Mouse (Mus musculus) erythroid progenitor cell, adult 5-6 weeks (primary cell): Measurements from ENCODE around the gene Hrct1. TPM values are rescaled to one million over a fixed set of nuclear protein-coding genes. Genes with fewer than 3 reads are reported as not detected.

ENCODE experiments used
- ATAC-seq: replicated peaks from 2 replicates; pipeline ENCODE4 v1.8.0; 2016; ENCODE audit warnings: moderate number of reproducible peaks, mild to moderate bottlenecking, moderate TSS enrichment, inconsistent platforms; ENCODE audit not compliant: poor library complexity, low FRiP score, severe bottlenecking
- total RNA-seq, 2 experiments: library from RNA; stranded (forward) in 1 of 2; stranded (reverse) in 1 of 2; fragments of 150-400 nt in 1 of 2; fragments of 186-747, 209-891 nt in 1 of 2; gene quantifications; 2 replicates each; pipeline versions ENCODE4 v1.2.3 to v1.2.4; 2015 to 2017; ENCODE audit warnings: low replicate concordance in 2 of 2

Gene Hrct1
- total RNA-seq, 2 experiments from 2014 or later: not detected

- no peak for ATAC-seq
These were observed 41.4 kb downstream of the Hrct1 start for GRCm38 (mm10) chr4:43768341-43768740.

DNA sequence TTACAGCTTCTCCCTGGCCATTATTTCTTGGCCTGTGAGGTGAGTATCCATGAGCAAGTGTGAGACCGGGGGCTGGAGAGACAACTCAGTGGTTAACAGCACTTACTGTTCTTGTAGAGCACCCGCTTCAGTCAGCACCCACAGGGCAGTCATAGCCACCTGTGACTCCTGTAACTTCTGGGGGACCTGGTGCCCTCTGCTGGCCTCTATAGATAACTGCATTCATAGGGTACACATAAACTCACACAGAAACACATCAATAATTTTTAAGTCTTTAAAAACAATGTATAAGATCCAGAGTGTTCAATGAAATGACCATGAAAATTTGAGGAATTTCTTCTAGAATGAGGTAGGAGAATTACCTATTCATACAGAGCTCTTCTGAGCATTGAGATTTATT lies 42.4 kb downstream of the Hrct1 start:
- ATAC-seq: no peak

- ATAC-seq: no peak
These were observed 43.9 kb downstream of the Hrct1 start, which contains the start of gene Olfr159 for GRCm38 (mm10) chr4:43770909-43771308. Gene Olfr159, minus strand, starts transcription at chr4:43771009.

DNA sequence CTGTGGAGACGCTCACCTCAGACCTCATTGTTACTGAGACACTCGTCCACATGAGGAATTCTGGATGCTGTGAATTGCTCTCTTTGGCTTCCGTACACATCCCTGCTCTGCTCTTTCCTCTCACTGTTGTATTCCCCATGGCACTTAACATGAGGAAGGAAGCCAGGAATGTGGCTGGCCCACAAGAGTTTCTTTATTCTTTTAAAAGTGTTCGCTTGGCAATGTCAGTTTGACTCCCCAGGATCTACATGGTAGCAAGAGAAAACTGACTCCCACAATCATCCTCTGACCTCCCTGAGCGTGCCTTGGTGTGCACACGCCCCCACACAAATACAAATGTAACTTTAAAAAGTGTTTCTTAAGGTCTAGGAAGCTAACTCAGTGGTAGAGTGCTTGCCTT lies 44.6 kb downstream of the Hrct1 start:
- no peak for ATAC-seq

GRCm38 (mm10) chr4:43772304-43772703 lies 45.3 kb downstream of the Hrct1 start:
- ATAC-seq: no peak

Other genes with a start within 250 kb of the Hrct1 start
- gene Sit1, start 243.5 kb upstream of the Hrct1 start, total RNA-seq (2015; ENCODE audit: low replicate concordance): not detected in 2 replicates
- 3.2 TPM in 1 of 2 replicates, not detected in the other for gene Sit1, start 243.5 kb upstream of the Hrct1 start, total RNA-seq (2017; ENCODE audit: low replicate concordance)
- 26.0 and 46.9 TPM in 2 replicates for gene Ccdc107, start 234.3 kb upstream of the Hrct1 start, total RNA-seq (2015; ENCODE audit: low replicate concordance)
- gene Ccdc107, start 234.3 kb upstream of the Hrct1 start, total RNA-seq (2017; ENCODE audit: low replicate concordance): 38.5 and 41.1 TPM in 2 replicates
- gene Arhgef39, start 227.5 kb upstream of the Hrct1 start, total RNA-seq (2015; ENCODE audit: low replicate concordance): 233 and 242 TPM in 2 replicates
- 202 and 213 TPM in 2 replicates for gene Arhgef39, start 227.5 kb upstream of the Hrct1 start, total RNA-seq (2017; ENCODE audit: low replicate concordance)
- gene Car9, start 220.2 kb upstream of the Hrct1 start, total RNA-seq (2015; ENCODE audit: low replicate concordance): 1.7 TPM in 1 of 2 replicates, not detected in the other
- gene Car9, start 220.2 kb upstream of the Hrct1 start, total RNA-seq (2017; ENCODE audit: low replicate concordance): not detected in 2 replicates
- not detected in 2 replicates for gene Tpm2, start 203.4 kb upstream of the Hrct1 start, total RNA-seq (2015; ENCODE audit: low replicate concordance)
- gene Tpm2, start 203.4 kb upstream of the Hrct1 start, total RNA-seq (2017; ENCODE audit: low replicate concordance): not detected in 2 replicates
- gene Creb3, start 164.9 kb upstream of the Hrct1 start, total RNA-seq (2015; ENCODE audit: low replicate concordance): 8.0 and 12.3 TPM in 2 replicates
- 9.6 and 45.0 TPM in 2 replicates for gene Creb3, start 164.9 kb upstream of the Hrct1 start, total RNA-seq (2017; ENCODE audit: low replicate concordance)
- gene Tln1, start 164.5 kb upstream of the Hrct1 start, total RNA-seq (2015; ENCODE audit: low replicate concordance): 111 and 144 TPM in 2 replicates
- gene Tln1, start 164.5 kb upstream of the Hrct1 start, total RNA-seq (2017; ENCODE audit: low replicate concordance): 643 and 746 TPM in 2 replicates
- gene Rgp1, start 148.5 kb upstream of the Hrct1 start, total RNA-seq (2015; ENCODE audit: low replicate concordance): 29.2 and 31.0 TPM in 2 replicates
- gene Rgp1, start 148.5 kb upstream of the Hrct1 start, total RNA-seq (2017; ENCODE audit: low replicate concordance): 10.1 and 32.7 TPM in 2 replicates
- gene Gba2, start 148.3 kb upstream of the Hrct1 start, total RNA-seq (2015; ENCODE audit: low replicate concordance): 22.3 and 28.1 TPM in 2 replicates
- 23.5 and 32.1 TPM in 2 replicates for gene Gba2, start 148.3 kb upstream of the Hrct1 start, total RNA-seq (2017; ENCODE audit: low replicate concordance)
- gene Msmp, start 142.7 kb upstream of the Hrct1 start, total RNA-seq (2015; ENCODE audit: low replicate concordance): not detected in 2 replicates
- gene Msmp, start 142.7 kb upstream of the Hrct1 start, total RNA-seq (2017; ENCODE audit: low replicate concordance): not detected in 2 replicates
- gene Npr2, start 95.3 kb upstream of the Hrct1 start, total RNA-seq (2015; ENCODE audit: low replicate concordance): 10.8 TPM in 1 of 2 replicates, not detected in the other
- 0.13 TPM in 1 of 2 replicates, not detected in the other for gene Npr2, start 95.3 kb upstream of the Hrct1 start, total RNA-seq (2017; ENCODE audit: low replicate concordance)
- gene Spag8, start 73.6 kb upstream of the Hrct1 start, total RNA-seq (2015; ENCODE audit: low replicate concordance): not detected in 2 replicates
- 3.9 TPM in 1 of 2 replicates, not detected in the other for gene Spag8, start 73.6 kb upstream of the Hrct1 start, total RNA-seq (2017; ENCODE audit: low replicate concordance)
- 18.9 and 26.7 TPM in 2 replicates for gene Hint2, start 70.7 kb upstream of the Hrct1 start, total RNA-seq (2015; ENCODE audit: low replicate concordance)
- gene Hint2, start 70.7 kb upstream of the Hrct1 start, total RNA-seq (2017; ENCODE audit: low replicate concordance): 6.5 and 12.0 TPM in 2 replicates
- gene Tmem8b, start 58.2 kb upstream of the Hrct1 start, total RNA-seq (2015; ENCODE audit: low replicate concordance): 1.4 TPM in 1 of 2 replicates, not detected in the other
- gene Tmem8b, start 58.2 kb upstream of the Hrct1 start, total RNA-seq (2017; ENCODE audit: low replicate concordance): 0.64 TPM in 1 of 2 replicates, not detected in the other
- gene Fam221b, start 58.0 kb upstream of the Hrct1 start, total RNA-seq (2015; ENCODE audit: low replicate concordance): not detected in 2 replicates
- 1.7 TPM in 1 of 2 replicates, not detected in the other for gene Fam221b, start 58.0 kb upstream of the Hrct1 start, total RNA-seq (2017; ENCODE audit: low replicate concordance)
- not detected in 2 replicates for gene Olfr70, start 26.4 kb upstream of the Hrct1 start, total RNA-seq (2015; ENCODE audit: low replicate concordance)
- not detected in 2 replicates for gene Olfr70, start 26.4 kb upstream of the Hrct1 start, total RNA-seq (2017; ENCODE audit: low replicate concordance)
- gene Olfr71, start 16.9 kb upstream of the Hrct1 start, total RNA-seq (2015; ENCODE audit: low replicate concordance): not detected in 2 replicates
- not detected in 2 replicates for gene Olfr71, start 16.9 kb upstream of the Hrct1 start, total RNA-seq (2017; ENCODE audit: low replicate concordance)
- not detected in 2 replicates for gene Spaar, start 2.8 kb downstream of the Hrct1 start, total RNA-seq (2015; ENCODE audit: low replicate concordance)
- gene Spaar, start 2.8 kb downstream of the Hrct1 start, total RNA-seq (2017; ENCODE audit: low replicate concordance): not detected in 2 replicates
- gene Olfr159, start 43.8 kb downstream of the Hrct1 start, total RNA-seq (2015; ENCODE audit: low replicate concordance): not detected in 2 replicates
- gene Olfr159, start 43.8 kb downstream of the Hrct1 start, total RNA-seq (2017; ENCODE audit: low replicate concordance): not detected in 2 replicates
- gene Olfr156, start 96.7 kb downstream of the Hrct1 start, total RNA-seq (2015; ENCODE audit: low replicate concordance): not detected in 2 replicates
- not detected in 2 replicates for gene Olfr156, start 96.7 kb downstream of the Hrct1 start, total RNA-seq (2017; ENCODE audit: low replicate concordance)
- not detected in 2 replicates for gene Olfr157, start 113.0 kb downstream of the Hrct1 start, total RNA-seq (2015; ENCODE audit: low replicate concordance)
- gene Olfr157, start 113.0 kb downstream of the Hrct1 start, total RNA-seq (2017; ENCODE audit: low replicate concordance): not detected in 2 replicates
- gene Olfr155, start 124.4 kb downstream of the Hrct1 start, total RNA-seq (2015; ENCODE audit: low replicate concordance): not detected in 2 replicates
- gene Olfr155, start 124.4 kb downstream of the Hrct1 start, total RNA-seq (2017; ENCODE audit: low replicate concordance): not detected in 2 replicates
- gene Reck, start 148.3 kb downstream of the Hrct1 start, total RNA-seq (2015; ENCODE audit: low replicate concordance): 0.36 and 7.1 TPM in 2 replicates
- not detected in 2 replicates for gene Reck, start 148.3 kb downstream of the Hrct1 start, total RNA-seq (2017; ENCODE audit: low replicate concordance)
- gene Glipr2, start 230.2 kb downstream of the Hrct1 start, total RNA-seq (2015; ENCODE audit: low replicate concordance): 9.6 and 20.2 TPM in 2 replicates
- 10.7 and 16.8 TPM in 2 replicates for gene Glipr2, start 230.2 kb downstream of the Hrct1 start, total RNA-seq (2017; ENCODE audit: low replicate concordance)